Mouse (Mus musculus): ENCODE results near the gene Psme4. TPM values are rescaled to one million over a fixed set of nuclear protein-coding genes. Genes with fewer than 3 reads are reported as not detected.

Gene Psme4
- polyA plus RNA-seq, 1 experiment from 2014 or later = 30.5 TPM

GRCm38 (mm10) chr11:30785497-30785896 is 14.0 kb downstream of the Psme4 start:
- no peaks in the 10 kb centered on the region for H3K4me1 ChIP-seq (ENCODE audit: insufficient read depth)
- no peak overlapping the region for H3K9ac ChIP-seq
- DNase-seq (no peak), ATAC-seq (ENCODE audit: insufficient read depth) (peak; percentile 44; the same call in 1 of the 2 replicates)
- TF ChIP-seq CTCF (IDR thresholded peaks at IDR 0.05; ENCODE audit: low read depth) = no peak
- H3K4me3 ChIP-seq (ENCODE audit: low read depth, low read length) = no peak overlapping the region
- 49% methylated on average over 3 of the region's 3 CpGs for WGBS
- peak overlapping the region; percentile 76 for H3K27ac ChIP-seq (ENCODE audit: low read depth)
- 0 out of 2 replicates have a peak overlapping the region, but pooled peaks have one; percentile 12 for H3K4me2 ChIP-seq
- H3K9me3 ChIP-seq (ENCODE audit: low read depth, low read length) = no peaks in the 10 kb centered on the region
- H3K36me3 ChIP-seq (ENCODE audit: insufficient read depth) = no peaks in the 10 kb centered on the region
- H3K27me3 ChIP-seq (ENCODE audit: insufficient read depth, low read length) = no peaks in the 10 kb centered on the region

- 77% methylated on average over 7 of the region's 7 CpGs for WGBS
- Histone ChIP-seq H3K27me3 (ENCODE audit: insufficient read depth, low read length) (no peaks in the 10 kb centered on the region), H3K9me3 (ENCODE audit: low read depth, low read length) (no peaks in the 10 kb centered on the region), H3K27ac (ENCODE audit: low read depth) (no peak overlapping the region; the same call in 1 of the 2 replicates), H3K4me1 (ENCODE audit: insufficient read depth) (no peaks in the 10 kb centered on the region), H3K4me3 (ENCODE audit: low read depth, low read length) (no peak overlapping the region), H3K36me3 (ENCODE audit: insufficient read depth) (no peaks in the 10 kb centered on the region), H3K9ac (no peak overlapping the region), H3K4me2 (no peak overlapping the region)
- ATAC-seq (ENCODE audit: insufficient read depth) (peak; percentile 75), DNase-seq (peak; percentile 27)
- TF ChIP-seq CTCF (IDR thresholded peaks at IDR 0.05; ENCODE audit: low read depth) = no peak
Measured at GRCm38 (mm10) chr11:30786230-30786983, 14.9 kb downstream of the Psme4 start.

GRCm38 (mm10) chr11:30792680-30793079 is 21.2 kb downstream of the Psme4 start:
- 68% methylated on average over 7 of the region's 7 CpGs for WGBS
- ATAC-seq (ENCODE audit: insufficient read depth) (no peak), DNase-seq (no peak)
- no peak overlapping the region for H3K4me2 ChIP-seq
- no peak overlapping the region for H3K9ac ChIP-seq
- H3K36me3 ChIP-seq (ENCODE audit: insufficient read depth) = peaks cover 14% of the 10 kb centered on the region
- H3K4me3 ChIP-seq (ENCODE audit: low read depth, low read length) = no peak overlapping the region
- H3K9me3 ChIP-seq (ENCODE audit: low read depth, low read length) = no peaks in the 10 kb centered on the region
- no peaks in the 10 kb centered on the region for H3K27me3 ChIP-seq (ENCODE audit: insufficient read depth, low read length)
- TF ChIP-seq CTCF (IDR thresholded peaks at IDR 0.05; ENCODE audit: low read depth) = no peak
- H3K27ac ChIP-seq (ENCODE audit: low read depth) = no peak overlapping the region
- H3K4me1 ChIP-seq (ENCODE audit: insufficient read depth) = no peaks in the 10 kb centered on the region

- peaks cover 16% of the 10 kb centered on the region for H3K36me3 ChIP-seq (ENCODE audit: insufficient read depth)
- no peak for DNase-seq
- WGBS = 92% methylated on average over 1 of the region's 1 CpGs
- ATAC-seq (ENCODE audit: insufficient read depth) = no peak
- H3K4me1 ChIP-seq (ENCODE audit: insufficient read depth) = no peaks in the 10 kb centered on the region
- H3K4me2 ChIP-seq = no peak overlapping the region
- H3K9ac ChIP-seq = no peak overlapping the region
- TF ChIP-seq CTCF (IDR thresholded peaks at IDR 0.05; ENCODE audit: low read depth) = no peak
- H3K4me3 ChIP-seq (ENCODE audit: low read depth, low read length) = no peak overlapping the region
- H3K9me3 ChIP-seq (ENCODE audit: low read depth, low read length) = no peaks in the 10 kb centered on the region
- no peak overlapping the region for H3K27ac ChIP-seq (ENCODE audit: low read depth)
- no peaks in the 10 kb centered on the region for H3K27me3 ChIP-seq (ENCODE audit: insufficient read depth, low read length)
Measured at GRCm38 (mm10) chr11:30793753-30794152, 22.2 kb downstream of the Psme4 start.

- Histone ChIP-seq H3K9ac (no peak overlapping the region), H3K36me3 (ENCODE audit: insufficient read depth) (peaks cover 16% of the 10 kb centered on the region), H3K4me3 (ENCODE audit: low read depth, low read length) (no peak overlapping the region), H3K4me2 (no peak overlapping the region), H3K4me1 (ENCODE audit: insufficient read depth) (no peaks in the 10 kb centered on the region), H3K27me3 (ENCODE audit: insufficient read depth, low read length) (no peaks in the 10 kb centered on the region), H3K9me3 (ENCODE audit: low read depth, low read length) (no peaks in the 10 kb centered on the region), H3K27ac (ENCODE audit: low read depth) (no peak overlapping the region)
- no peak for TF ChIP-seq CTCF (IDR thresholded peaks at IDR 0.05; ENCODE audit: low read depth)
- 84% methylated on average over 2 of the region's 2 CpGs for WGBS
- DNase-seq = no peak
- no peak for ATAC-seq (ENCODE audit: insufficient read depth)
Measured at GRCm38 (mm10) chr11:30797236-30797635, 25.7 kb downstream of the Psme4 start.

- TF ChIP-seq CTCF (IDR thresholded peaks at IDR 0.05; ENCODE audit: low read depth) = peak; percentile 76
- Histone ChIP-seq H3K4me3 (ENCODE audit: low read depth, low read length) (no peak overlapping the region), H3K4me1 (ENCODE audit: insufficient read depth) (no peaks in the 10 kb centered on the region), H3K27ac (ENCODE audit: low read depth) (no peak overlapping the region), H3K4me2 (no peak overlapping the region), H3K9ac (no peak overlapping the region), H3K9me3 (ENCODE audit: low read depth, low read length) (no peaks in the 10 kb centered on the region), H3K27me3 (ENCODE audit: insufficient read depth, low read length) (no peaks in the 10 kb centered on the region), H3K36me3 (ENCODE audit: insufficient read depth) (peaks cover 6% of the 10 kb centered on the region; the same call in 1 of the 2 replicates)
- ATAC-seq (ENCODE audit: insufficient read depth) = no peak
- peak; percentile 75 for DNase-seq
- WGBS = 72% methylated on average over 1 of the region's 1 CpGs
Measured at GRCm38 (mm10) chr11:30799496-30799895, 28.0 kb downstream of the Psme4 start.

GRCm38 (mm10) chr11:30800091-30800490 is 28.6 kb downstream of the Psme4 start:
- peaks cover 6% of the 10 kb centered on the region; the same call in 1 of the 2 replicates for H3K36me3 ChIP-seq (ENCODE audit: insufficient read depth)
- H3K9ac ChIP-seq = no peak overlapping the region
- H3K27ac ChIP-seq (ENCODE audit: low read depth) = no peak overlapping the region
- H3K4me3 ChIP-seq (ENCODE audit: low read depth, low read length) = no peak overlapping the region
- no peak for TF ChIP-seq CTCF (IDR thresholded peaks at IDR 0.05; ENCODE audit: low read depth)
- H3K4me2 ChIP-seq = no peak overlapping the region
- H3K9me3 ChIP-seq (ENCODE audit: low read depth, low read length) = no peaks in the 10 kb centered on the region
- ATAC-seq (ENCODE audit: insufficient read depth) (no peak), DNase-seq (no peak)
- no peaks in the 10 kb centered on the region for H3K4me1 ChIP-seq (ENCODE audit: insufficient read depth)
- no peaks in the 10 kb centered on the region for H3K27me3 ChIP-seq (ENCODE audit: insufficient read depth, low read length)
